Comparison of ENCODE assay signal across 9 mouse cellular contexts in the genomic region with DNA sequence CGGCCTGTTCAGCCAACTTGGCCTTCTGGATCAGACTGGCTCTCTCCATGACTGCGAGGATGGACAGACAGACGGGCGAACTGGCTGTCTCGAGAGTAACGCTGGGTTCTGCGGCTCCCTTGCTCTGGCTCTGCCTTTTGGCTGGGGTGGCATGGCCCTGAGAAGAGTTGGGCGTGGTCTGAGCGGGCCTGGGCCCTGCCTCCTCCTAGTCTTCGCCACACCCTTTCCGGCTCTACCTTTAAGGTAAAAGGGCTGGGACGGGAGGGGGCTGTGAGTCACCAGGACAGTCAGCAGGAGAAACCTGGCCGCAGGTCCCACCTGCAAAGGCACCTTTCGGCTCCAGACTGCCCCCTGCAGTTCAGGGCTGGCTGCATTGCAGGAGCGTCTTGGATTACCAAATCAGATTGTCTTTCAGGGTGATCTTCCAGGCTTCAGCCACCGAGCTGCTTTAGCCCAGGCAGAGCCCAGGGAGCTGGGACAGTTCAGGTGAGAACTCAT. TPM values are rescaled to one million over a fixed set of nuclear protein-coding genes. Genes with fewer than 3 reads are reported as not detected.
DNase-seq lines count a peak whose midpoint lies in the region; ATAC-seq and TF ChIP-seq lines count a peak whose summit lies in the region.
"Had no signal": no experiment of that assay in that cellular context is flagged by ENCODE, and none has a peak within 500 bp of the region (broad histone marks: within the 10 kb centered on the region; RNA-seq: fewer than 3 reads in every experiment).

A gene (minus strand): TSS at position 448 of the 498 bp plus-strand sequence.

- peak; percentile 40 for DNase-seq in cerebellum, adult 11 months
- no peak for DNase-seq in cerebellum, adult 11-12 months
- peak; percentile 45 for DNase-seq in adrenal gland, postnatal 25 days
- no peak for DNase-seq in forebrain, postnatal 0 days
- peak; percentile 42 for DNase-seq in retina, embryonic 14.5 days (ENCODE audit: low spot score)
- no peak for DNase-seq in left cerebral cortex, postnatal 36 days (ENCODE audit: low spot score in 2 of 2)

- H3K4me2 ChIP-seq in forebrain, postnatal 0 days (ENCODE audit: low read depth), result no peak within 1 kb of the TSS
- peak within 1 kb of the TSS; percentile 48 for H3K4me2 ChIP-seq in intestine, embryonic 16.5 days (ENCODE audit: low read depth, low read length)
- H3K4me2 ChIP-seq in liver, embryonic 16.5 days (ENCODE audit: low read depth, low read length), result peak within 1 kb of the TSS; percentile 55
- H3K4me2 ChIP-seq: midbrain, embryonic 12.5 days had no signal

- H3K9me3 ChIP-seq in forebrain, postnatal 0 days (ENCODE audit: low read length), result no peaks in the 10 kb centered on the region
- no peaks in the 10 kb centered on the region for H3K9me3 ChIP-seq in intestine, embryonic 16.5 days (ENCODE audit: control insufficient read depth, low read length)
- H3K9me3 ChIP-seq in liver, embryonic 16.5 days (replicated peaks; ENCODE audit: control insufficient read depth, low read length), result no peaks in the 10 kb centered on the region
- H3K9me3 ChIP-seq: midbrain, embryonic 12.5 days had no signal

- H3K36me3 ChIP-seq in forebrain, postnatal 0 days (ENCODE audit: insufficient read depth), result peaks cover 21% of the 10 kb centered on the region
- no peaks in the 10 kb centered on the region for H3K36me3 ChIP-seq in intestine, embryonic 16.5 days (ENCODE audit: control insufficient read depth, insufficient read depth, low read length)
- H3K36me3 ChIP-seq in liver, embryonic 16.5 days (ENCODE audit: control insufficient read depth, insufficient read depth), result no peaks in the 10 kb centered on the region

- 4% methylated on average over 16 of the region's 16 CpGs for WGBS in forebrain, postnatal 0 days
- 2% methylated on average over 16 of the region's 16 CpGs for WGBS in intestine, embryonic 16.5 days
- WGBS in liver, embryonic 16.5 days (ENCODE audit: insufficient replicate concordance), result 5% methylated on average over 16 of the region's 16 CpGs

- H3K27ac ChIP-seq in forebrain, postnatal 0 days (ENCODE audit: low read depth, low read length), result no peak within 1 kb of the TSS
- peak within 1 kb of the TSS; percentile 51 for H3K27ac ChIP-seq in intestine, embryonic 16.5 days (ENCODE audit: low read length)
- H3K27ac ChIP-seq in liver, embryonic 16.5 days (ENCODE audit: low read length), result no peak within 1 kb of the TSS
- H3K27ac ChIP-seq: midbrain, embryonic 12.5 days had no signal

- peak; percentile 33; the same call in 1 of the 2 replicates for TF ChIP-seq CTCF in forebrain, postnatal 0 days (IDR thresholded peaks at IDR 0.05; ENCODE audit: low read depth)

- H3K9ac ChIP-seq in forebrain, postnatal 0 days, result no peak within 1 kb of the TSS
- H3K9ac ChIP-seq in intestine, embryonic 16.5 days (ENCODE audit: low read depth, low read length), result peak within 1 kb of the TSS; percentile 64
- no peak within 1 kb of the TSS for H3K9ac ChIP-seq in liver, embryonic 16.5 days (ENCODE audit: low read depth, low read length)
- H3K9ac ChIP-seq: midbrain, embryonic 12.5 days had no signal

- no peak for ATAC-seq in forebrain, postnatal 0 days
- peak; percentile 63 for ATAC-seq in intestine, embryonic 16.5 days
- no peak for ATAC-seq in liver, embryonic 16.5 days (ENCODE audit: low read depth)

- H3K4me1 ChIP-seq in forebrain, postnatal 0 days (ENCODE audit: insufficient read depth), result no peaks in the 10 kb centered on the region
- H3K4me1 ChIP-seq in intestine, embryonic 16.5 days (ENCODE audit: control insufficient read depth, insufficient read depth, low read length), result peaks cover 28% of the 10 kb centered on the region
- H3K4me1 ChIP-seq in liver, embryonic 16.5 days (ENCODE audit: control insufficient read depth, low read depth, low read length), result peaks cover 23% of the 10 kb centered on the region

- peaks cover 32% of the 10 kb centered on the region for H3K27me3 ChIP-seq in forebrain, postnatal 0 days (ENCODE audit: insufficient read depth, low read length)
- H3K27me3 ChIP-seq in intestine, embryonic 16.5 days (replicated peaks; ENCODE audit: control insufficient read depth, insufficient read depth, low read length), result peaks cover 5% of the 10 kb centered on the region; the same call in 1 of the 2 replicates
- H3K27me3 ChIP-seq in liver, embryonic 16.5 days (ENCODE audit: control insufficient read depth, insufficient read depth, low read depth, low read length), result peaks cover 42% of the 10 kb centered on the region

- intact Hi-C loops in left cerebral cortex, postnatal 36 days (cut with DNase I), result no loop called here

- H3K4me3 ChIP-seq in forebrain, postnatal 0 days (ENCODE audit: low read depth, low read length), result no peak within 1 kb of the TSS
- peak within 1 kb of the TSS; percentile 48 for H3K4me3 ChIP-seq in intestine, embryonic 16.5 days (ENCODE audit: low read length)
- peak within 1 kb of the TSS; percentile 16 for H3K4me3 ChIP-seq in liver, embryonic 16.5 days (ENCODE audit: low read depth, low read length)
- H3K4me3 ChIP-seq: midbrain, embryonic 12.5 days had no signal

RNA-seq across cellular contexts. Expression of the gene that starts here (rescaled TPM):
- 1.3 and 1.7 TPM in 2 replicates for total RNA-seq in adrenal gland, postnatal 25 days (2021)
- total RNA-seq in forebrain, postnatal 0 days (2014; rRNA removed), result 3.2 and 3.3 TPM in 2 replicates
- 0.62 and 0.88 TPM in 2 replicates for polyA plus RNA-seq in forebrain, postnatal 0 days (2015; fragmentation: Nextera tagmentation; extraction: Ambion mirVana)
- 50.1 and 59.9 TPM in 2 replicates for polyA plus RNA-seq in intestine, embryonic 16.5 days (2015; fragmentation: Nextera tagmentation; extraction: Ambion mirVana)
- polyA plus RNA-seq in liver, embryonic 16.5 days (2015; fragmentation: Nextera tagmentation; extraction: Ambion mirVana), result 0.27 and 0.61 TPM in 2 replicates
- total RNA-seq in left cerebral cortex, postnatal 36 days (2021), result 1 to 10 TPM; 1.9 to 2.5 TPM

Comparison
In these comparisons a context has a peak if more than half of its experiments do, and no peak if none do; other contexts are left out.
1. RNA of the gene that starts here (polyA plus RNA-seq): 50.1 to 59.9 TPM in intestine, embryonic 16.5 days; 0.62 to 0.88 TPM in forebrain, postnatal 0 days and 0.27 to 0.61 TPM in liver, embryonic 16.5 days; every median in the first group is over 10 times any median in the second.
2. DNase-seq: peak in cerebellum, adult 11 months (single experiment), adrenal gland, postnatal 25 days (single experiment) and retina, embryonic 14.5 days (single experiment); none in cerebellum, adult 11-12 months (single experiment), forebrain, postnatal 0 days (single experiment) and left cerebral cortex, postnatal 36 days (0 of 2).